Mouse (Mus musculus): ENCODE data around the gene Ssh1. TPM values are rescaled to one million over a fixed set of nuclear protein-coding genes. Genes with fewer than 3 reads are reported as not detected.

Gene Ssh1
- total RNA-seq, 1 experiment, result 11.8 TPM

GRCm38 (mm10) chr5:113954421-113954820, 39.3 kb downstream of the Ssh1 start:
- no peaks in the 10 kb centered on the region for H3K9me3 ChIP-seq (ENCODE audit: control insufficient read depth, insufficient read depth, low read depth, low read length)
- H3K4me1 ChIP-seq (ENCODE audit: control insufficient read depth in 2 of 2, insufficient read depth in 2 of 2, low read length in 2 of 2, poor library complexity in 1 of 2), result peaks cover 0 to 6% of the 10 kb centered on the region in 2 experiments; a peak in 2 of 4 replicates
- H3K9ac ChIP-seq (ENCODE audit: insufficient read depth, low read depth, low read length, poor library complexity, severe bottlenecking), result no peak overlapping the region
- DNase-seq (ENCODE audit: low read depth, low spot score), result peak; percentile 65
- no peak overlapping the region for H3K4me3 ChIP-seq (ENCODE audit: insufficient read depth in 1 of 2, low read depth in 1 of 2, low read length in 2 of 2, poor library complexity in 1 of 2, severe bottlenecking in 1 of 2)
- TF ChIP-seq ZC3H11A (IDR thresholded peaks at IDR 0.05; ENCODE audit: borderline replicate concordance, low read depth, low read length), result no peak
- no peak for TF ChIP-seq ZNF384 (IDR thresholded peaks at IDR 0.05; ENCODE audit: low read depth, low read length)
- no peak for TF ChIP-seq MAFK (IDR thresholded peaks at IDR 0.05; ENCODE audit: insufficient read depth, low read depth, low read length)
- TF ChIP-seq HCFC1 (IDR thresholded peaks at IDR 0.05; ENCODE audit: borderline replicate concordance, insufficient read depth, low read length), result no peak
- TF ChIP-seq CHD2 (IDR thresholded peaks at IDR 0.05; ENCODE audit: low read depth, low read length), result no peak
- H3K36me3 ChIP-seq (ENCODE audit: control insufficient read depth, insufficient read depth, low read length, poor library complexity, severe bottlenecking), result peaks cover 15% of the 10 kb centered on the region; the same call in 1 of the 2 replicates
- in situ Hi-C loops (cut with MboI; ENCODE audit: low sequenced_read_pairs in 2 of 2, unreplicated experiment in 2 of 2), result no loop called here
- no peak overlapping the region for H3K27ac ChIP-seq (ENCODE audit: insufficient read depth, low read depth, low read length, poor library complexity, severe bottlenecking)

- no peak overlapping the region for H3K27ac ChIP-seq (ENCODE audit: insufficient read depth, low read depth, low read length, poor library complexity, severe bottlenecking)
Measured at GRCm38 (mm10) chr5:113952519-113952918, 41.2 kb downstream of the Ssh1 start.

GRCm38 (mm10) chr5:113951693-113952071, 42.0 kb downstream of the Ssh1 start:
- Histone ChIP-seq H3K9me3 (ENCODE audit: control insufficient read depth, insufficient read depth, low read depth, low read length) (no peaks in the 10 kb centered on the region), H3K9ac (ENCODE audit: insufficient read depth, low read depth, low read length, poor library complexity, severe bottlenecking) (no peak overlapping the region), H3K4me3 (ENCODE audit: insufficient read depth in 1 of 2, low read depth in 1 of 2, low read length in 2 of 2, poor library complexity in 1 of 2, severe bottlenecking in 1 of 2) (no peak overlapping the region), H3K27ac (ENCODE audit: insufficient read depth, low read depth, low read length, poor library complexity, severe bottlenecking) (no peak overlapping the region), H3K4me1 (ENCODE audit: control insufficient read depth in 2 of 2, insufficient read depth in 2 of 2, low read length in 2 of 2, poor library complexity in 1 of 2) (peaks cover 0 to 6% of the 10 kb centered on the region in 2 experiments; a peak in 1 of 4 replicates), H3K36me3 (ENCODE audit: control insufficient read depth, insufficient read depth, low read length, poor library complexity, severe bottlenecking) (peaks cover 13% of the 10 kb centered on the region; the same call in 1 of the 2 replicates)
- TF ChIP-seq ZNF384 (IDR thresholded peaks at IDR 0.05; ENCODE audit: low read depth, low read length) (no peak), CHD2 (IDR thresholded peaks at IDR 0.05; ENCODE audit: low read depth, low read length) (no peak), ZC3H11A (IDR thresholded peaks at IDR 0.05; ENCODE audit: borderline replicate concordance, low read depth, low read length) (no peak), MAFK (IDR thresholded peaks at IDR 0.05; ENCODE audit: insufficient read depth, low read depth, low read length) (no peak), HCFC1 (IDR thresholded peaks at IDR 0.05; ENCODE audit: borderline replicate concordance, insufficient read depth, low read length) (no peak)
- no peak for DNase-seq (ENCODE audit: low read depth, low spot score)
- in situ Hi-C loops (cut with MboI; ENCODE audit: low sequenced_read_pairs in 2 of 2, unreplicated experiment in 2 of 2), result no loop called here

More at GRCm38 (mm10) chr5:113952519-113952918, 41.2 kb downstream of the Ssh1 start:
- Histone ChIP-seq H3K9ac (ENCODE audit: insufficient read depth, low read depth, low read length, poor library complexity, severe bottlenecking) (no peak overlapping the region), H3K4me1 (ENCODE audit: control insufficient read depth in 2 of 2, insufficient read depth in 2 of 2, low read length in 2 of 2, poor library complexity in 1 of 2) (peaks cover 0 to 3% of the 10 kb centered on the region in 2 experiments; a peak in 1 of 4 replicates), H3K4me3 (ENCODE audit: insufficient read depth in 1 of 2, low read depth in 1 of 2, low read length in 2 of 2, poor library complexity in 1 of 2, severe bottlenecking in 1 of 2) (no peak overlapping the region), H3K36me3 (ENCODE audit: control insufficient read depth, insufficient read depth, low read length, poor library complexity, severe bottlenecking) (peaks cover 16% of the 10 kb centered on the region; the same call in 1 of the 2 replicates), H3K9me3 (ENCODE audit: control insufficient read depth, insufficient read depth, low read depth, low read length) (no peaks in the 10 kb centered on the region)
- TF ChIP-seq HCFC1 (IDR thresholded peaks at IDR 0.05; ENCODE audit: borderline replicate concordance, insufficient read depth, low read length) (no peak), CHD2 (IDR thresholded peaks at IDR 0.05; ENCODE audit: low read depth, low read length) (no peak), MAFK (IDR thresholded peaks at IDR 0.05; ENCODE audit: insufficient read depth, low read depth, low read length) (no peak)
- DNase-seq (ENCODE audit: low read depth, low spot score), result no peak
- in situ Hi-C loops (cut with MboI; ENCODE audit: low sequenced_read_pairs in 2 of 2, unreplicated experiment in 2 of 2), result no loop called here

GRCm38 (mm10) chr5:113950786-113951692, 42.7 kb downstream of the Ssh1 start:
- H3K9ac ChIP-seq (ENCODE audit: insufficient read depth, low read depth, low read length, poor library complexity, severe bottlenecking), result no peak overlapping the region
- peaks cover 20% of the 10 kb centered on the region; the same call in 1 of the 2 replicates for H3K36me3 ChIP-seq (ENCODE audit: control insufficient read depth, insufficient read depth, low read length, poor library complexity, severe bottlenecking)
- DNase-seq (ENCODE audit: low read depth, low spot score), result no peak
- no peaks in the 10 kb centered on the region for H3K9me3 ChIP-seq (ENCODE audit: control insufficient read depth, insufficient read depth, low read depth, low read length)
- in situ Hi-C loops (cut with MboI; ENCODE audit: low sequenced_read_pairs in 2 of 2, unreplicated experiment in 2 of 2), result no loop called here
- peaks cover 0 to 6% of the 10 kb centered on the region in 2 experiments; a peak in 1 of 4 replicates for H3K4me1 ChIP-seq (ENCODE audit: control insufficient read depth in 2 of 2, insufficient read depth in 2 of 2, low read length in 2 of 2, poor library complexity in 1 of 2)
- H3K27ac ChIP-seq (ENCODE audit: insufficient read depth, low read depth, low read length, poor library complexity, severe bottlenecking), result no peak overlapping the region
- H3K4me3 ChIP-seq (ENCODE audit: insufficient read depth in 1 of 2, low read depth in 1 of 2, low read length in 2 of 2, poor library complexity in 1 of 2, severe bottlenecking in 1 of 2), result no peak overlapping the region
- TF ChIP-seq ZC3H11A (IDR thresholded peaks at IDR 0.05; ENCODE audit: borderline replicate concordance, low read depth, low read length) (no peak), CHD2 (IDR thresholded peaks at IDR 0.05; ENCODE audit: low read depth, low read length) (no peak), MAFK (IDR thresholded peaks at IDR 0.05; ENCODE audit: insufficient read depth, low read depth, low read length) (no peak), ZNF384 (IDR thresholded peaks at IDR 0.05; ENCODE audit: low read depth, low read length) (no peak), HCFC1 (IDR thresholded peaks at IDR 0.05; ENCODE audit: borderline replicate concordance, insufficient read depth, low read length) (no peak)

All from ES-E14 (cell line).